Mouse (Mus musculus) midbrain, embryonic 13.5 days (tissue): ENCODE measurements around the gene Zfp219. TPM values are rescaled to one million over a fixed set of nuclear protein-coding genes. Genes with fewer than 3 reads are reported as not detected.

Experiments used
- ATAC-seq: fragments of 200-750 bp; cut with Nextera tagmentation; 2 replicates; pipeline ENCODE4 v1.8.0; 2017; ENCODE audit warnings: mild to moderate bottlenecking, moderate TSS enrichment, moderate library complexity
- H3K27ac ChIP-seq: fragments of 300-500 bp; sonication (generic); 2 replicates; pipeline ENCODE4 v1.5.1; 2015; ENCODE audit warnings: inconsistent platforms, mild to moderate bottlenecking, moderate library complexity
- H3K27me3 ChIP-seq: fragments of 300-500 bp; sonication (generic); 2 replicates; pipeline ENCODE4 v1.6.1; 2015; ENCODE audit warnings: mild to moderate bottlenecking, inconsistent platforms
- H3K36me3 ChIP-seq: fragments of 300-500 bp; sonication (generic); 2 replicates; pipeline ENCODE4 v1.6.1; 2015; ENCODE audit warnings: mild to moderate bottlenecking, inconsistent platforms
- H3K4me1 ChIP-seq: fragments of 300-500 bp; sonication (generic); replicated peaks from 2 replicates; pipeline ENCODE4 v1.6.1; 2015; ENCODE audit warnings: inconsistent platforms
- H3K4me2 ChIP-seq: fragments of 300-500 bp; sonication (generic); replicated peaks from 2 replicates; pipeline ENCODE4 v1.6.1; 2015; ENCODE audit warnings: moderate library complexity, mild to moderate bottlenecking, inconsistent platforms
- H3K4me3 ChIP-seq: fragments of 300-500 bp; sonication (generic); replicated peaks from 2 replicates; pipeline ENCODE4 v1.5.1; 2015; ENCODE audit warnings: mild to moderate bottlenecking, inconsistent platforms
- H3K9ac ChIP-seq: fragments of 300-500 bp; sonication (generic); replicated peaks from 2 replicates; pipeline ENCODE4 v1.6.1; 2015; ENCODE audit warnings: mild to moderate bottlenecking, inconsistent platforms
- H3K9me3 ChIP-seq: fragments of 300-500 bp; sonication (generic); 2 replicates; pipeline ENCODE4 v1.6.1; 2016; ENCODE audit warnings: mild to moderate bottlenecking, inconsistent platforms
- WGBS: fragments of 180-500 bp; shearing (Covaris S2); methylation state at CpG from one replicate; pipeline ENCODE4 v1.1.7; 2015; 5-methylcytosine and 5-hydroxymethylcytosine counted together
- polyA plus RNA-seq: library from polyadenylated mRNA; unstranded; fragments of >200 nt; fragmentation: Nextera tagmentation; extraction: Ambion mirVana; gene quantifications from 2 replicates; pipeline ENCODE4 v1.2.1, GENCODE M21; 2015

The Zfp219 gene
- polyA plus RNA-seq, 1 experiment from 2014 or later, result 63.6 TPM

DNA sequence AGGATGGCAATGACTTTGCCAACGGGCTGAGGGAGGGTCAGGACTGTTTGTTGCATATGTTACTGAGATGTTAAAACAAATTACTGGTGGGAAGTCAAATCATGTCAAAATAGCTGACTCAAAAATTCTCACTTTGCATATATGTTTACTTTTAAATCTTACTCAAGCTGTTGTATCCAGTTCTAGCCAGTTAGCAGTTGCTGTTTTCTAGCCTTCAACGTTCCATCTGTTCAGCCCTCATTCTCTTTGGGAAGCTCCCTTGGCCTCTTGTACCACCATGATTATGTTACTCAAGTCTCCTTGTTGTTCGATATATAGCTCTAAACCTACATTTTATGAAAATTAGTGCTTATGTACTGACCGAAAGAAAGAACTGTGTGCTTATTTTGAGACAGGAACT lies 5.8 kb upstream of the Zfp219 start:
- no peak overlapping the region for H3K4me2 ChIP-seq
- H3K4me1 ChIP-seq, result peaks cover 14% of the 10 kb centered on the region
- H3K27ac ChIP-seq, result no peak overlapping the region
- no peaks in the 10 kb centered on the region for H3K9me3 ChIP-seq
- H3K27me3 ChIP-seq, result no peaks in the 10 kb centered on the region
- no peak for ATAC-seq
- WGBS, result over 99% methylated on average over 4 of the region's 4 CpGs
- H3K36me3 ChIP-seq, result no peaks in the 10 kb centered on the region
- no peak overlapping the region for H3K4me3 ChIP-seq
- H3K9ac ChIP-seq, result no peak overlapping the region

GRCm38 (mm10) chr14:52024133-52024532 lies 3.6 kb upstream of the Zfp219 start:
- Histone ChIP-seq H3K27ac (no peak overlapping the region), H3K4me1 (peaks cover 25% of the 10 kb centered on the region), H3K9me3 (no peaks in the 10 kb centered on the region), H3K4me2 (no peak overlapping the region), H3K36me3 (no peaks in the 10 kb centered on the region), H3K27me3 (no peaks in the 10 kb centered on the region), H3K9ac (no peak overlapping the region), H3K4me3 (no peak overlapping the region)
- ATAC-seq, result no peak
- 94% methylated on average over 2 of the region's 2 CpGs for WGBS

GRCm38 (mm10) chr14:52022709-52023459 lies 2.4 kb upstream of the Zfp219 start:
- Histone ChIP-seq H3K9me3 (no peaks in the 10 kb centered on the region), H3K27ac (peak overlapping the region; percentile 70), H3K9ac (peak overlapping the region; percentile 34), H3K36me3 (no peaks in the 10 kb centered on the region), H3K4me2 (peak overlapping the region; percentile 48), H3K4me3 (peak overlapping the region; percentile 19), H3K4me1 (peaks cover 38% of the 10 kb centered on the region), H3K27me3 (no peaks in the 10 kb centered on the region)
- 0 out of 2 replicates have a peak, but pooled peaks have one; percentile 4 for ATAC-seq
- WGBS, result 4% methylated on average over 23 of the region's 23 CpGs

DNA sequence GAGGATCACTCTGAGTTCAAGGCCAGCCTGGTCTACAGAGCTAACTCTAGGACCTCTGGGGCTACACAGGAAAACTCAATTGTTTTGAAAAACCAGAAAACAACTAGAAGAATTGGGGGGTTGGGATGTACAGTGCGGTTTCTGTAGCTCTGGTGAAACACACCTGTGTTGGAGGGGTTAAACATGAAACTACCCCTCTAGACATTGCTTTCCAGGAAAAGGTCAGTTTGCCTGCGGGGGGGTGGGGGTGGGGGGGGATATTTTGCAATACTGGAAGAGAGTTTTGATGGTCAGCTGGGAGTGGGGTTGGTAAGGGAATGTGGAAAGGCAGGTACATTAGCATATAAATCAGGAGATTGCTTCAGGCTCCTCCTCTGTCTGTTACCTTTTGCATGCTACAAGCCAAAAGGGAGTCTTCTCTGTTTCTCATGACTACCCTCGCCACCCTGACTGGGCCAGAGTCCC lies 1.7 kb upstream of the Zfp219 start:
- no peaks in the 10 kb centered on the region for H3K27me3 ChIP-seq
- ATAC-seq, result no peak
- 41% methylated on average over 3 of the region's 3 CpGs for WGBS
- no peak overlapping the region for H3K9ac ChIP-seq
- peaks cover 39% of the 10 kb centered on the region for H3K4me1 ChIP-seq
- peak overlapping the region; percentile 48; the same call in 1 of the 2 replicates for H3K4me2 ChIP-seq
- no peak overlapping the region for H3K4me3 ChIP-seq
- no peak overlapping the region for H3K27ac ChIP-seq
- H3K36me3 ChIP-seq, result no peaks in the 10 kb centered on the region
- no peaks in the 10 kb centered on the region for H3K9me3 ChIP-seq

DNA sequence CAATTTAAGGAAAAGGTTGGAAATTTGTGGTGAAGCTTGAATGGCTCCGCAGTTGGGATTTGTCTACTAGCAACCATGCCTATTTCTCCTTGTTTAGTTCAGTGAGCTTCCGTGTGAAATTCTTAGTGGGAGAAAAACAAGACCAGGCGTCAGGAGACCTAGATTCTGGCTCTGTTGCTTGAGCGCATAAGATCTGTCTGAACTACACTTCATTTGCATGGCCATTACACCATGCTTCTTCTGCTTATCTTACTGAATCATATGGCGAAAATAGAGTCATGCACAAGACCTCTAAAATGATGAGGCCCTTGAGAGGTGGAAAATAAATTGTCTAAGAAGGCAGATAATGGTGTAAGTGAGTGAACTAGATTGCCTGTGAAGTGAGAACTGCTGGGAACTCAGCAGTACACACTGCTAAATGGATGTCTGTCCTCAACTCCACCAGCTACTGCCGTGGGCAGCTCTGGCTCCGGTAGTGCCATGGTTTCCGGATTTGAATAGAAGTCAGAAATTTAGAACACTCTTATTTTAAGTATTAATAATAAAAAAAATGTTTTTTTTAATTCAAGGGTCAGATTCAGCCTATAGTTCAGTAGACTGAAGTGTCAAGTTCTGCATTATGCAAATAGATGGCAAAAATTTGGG lies 1.2 kb upstream of the Zfp219 start:
- 83% methylated on average over 8 of the region's 8 CpGs for WGBS

DNA sequence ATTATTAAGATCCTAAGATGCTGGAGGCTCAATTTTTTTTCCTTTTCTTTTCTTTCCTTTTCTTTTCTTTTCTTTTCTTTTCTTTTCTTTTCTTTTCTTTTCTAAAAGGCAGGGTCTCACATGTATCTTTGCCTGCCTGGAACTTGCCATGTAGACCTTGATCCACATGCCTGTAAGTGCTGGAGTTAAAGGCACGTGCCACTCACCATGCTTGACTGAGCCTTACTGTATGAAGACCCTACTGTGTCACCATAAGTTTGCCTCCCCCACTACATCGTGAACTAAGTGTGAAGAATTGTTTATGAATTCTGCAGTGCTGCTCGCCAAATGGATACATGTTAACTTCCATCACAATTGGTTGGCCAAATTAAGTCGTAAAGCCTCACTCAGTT lies 601 bp upstream of the Zfp219 start:
- Histone ChIP-seq H3K4me2 (peak overlapping the region; percentile 73), H3K27ac (peak overlapping the region; percentile 99), H3K9me3 (no peaks in the 10 kb centered on the region), H3K4me1 (peaks cover 48% of the 10 kb centered on the region), H3K4me3 (peak overlapping the region; percentile 67; the same call in 1 of the 2 replicates), H3K9ac (peak overlapping the region; percentile 94; the same call in 1 of the 2 replicates), H3K36me3 (no peaks in the 10 kb centered on the region), H3K27me3 (no peaks in the 10 kb centered on the region)
- ATAC-seq, result no peak
- 65% methylated on average over 4 of the region's 4 CpGs for WGBS

More for the DNA sequence above, 1.2 kb upstream of the Zfp219 start:
- no peak overlapping the region for H3K9ac ChIP-seq
- H3K27ac ChIP-seq, result no peak overlapping the region
- H3K27me3 ChIP-seq, result no peaks in the 10 kb centered on the region
- no peak overlapping the region for H3K4me2 ChIP-seq
- H3K9me3 ChIP-seq, result no peaks in the 10 kb centered on the region
- H3K36me3 ChIP-seq, result no peaks in the 10 kb centered on the region
- ATAC-seq, result no peak
- peaks cover 43% of the 10 kb centered on the region for H3K4me1 ChIP-seq
- no peak overlapping the region for H3K4me3 ChIP-seq

- ATAC-seq, result peak; percentile 93
- Histone ChIP-seq H3K27me3 (no peaks in the 10 kb centered on the region), H3K4me2 (peak overlapping the region; percentile 73), H3K27ac (peak overlapping the region; percentile 99), H3K9ac (peak overlapping the region; percentile 94), H3K4me3 (peak overlapping the region; percentile 67), H3K36me3 (no peaks in the 10 kb centered on the region), H3K9me3 (no peaks in the 10 kb centered on the region), H3K4me1 (peaks cover 60% of the 10 kb centered on the region)
- under 1% methylated on average over 70 of the region's 74 CpGs for WGBS
Measured at GRCm38 (mm10) chr14:52019590-52020340, 768 bp downstream of the Zfp219 start.

DNA sequence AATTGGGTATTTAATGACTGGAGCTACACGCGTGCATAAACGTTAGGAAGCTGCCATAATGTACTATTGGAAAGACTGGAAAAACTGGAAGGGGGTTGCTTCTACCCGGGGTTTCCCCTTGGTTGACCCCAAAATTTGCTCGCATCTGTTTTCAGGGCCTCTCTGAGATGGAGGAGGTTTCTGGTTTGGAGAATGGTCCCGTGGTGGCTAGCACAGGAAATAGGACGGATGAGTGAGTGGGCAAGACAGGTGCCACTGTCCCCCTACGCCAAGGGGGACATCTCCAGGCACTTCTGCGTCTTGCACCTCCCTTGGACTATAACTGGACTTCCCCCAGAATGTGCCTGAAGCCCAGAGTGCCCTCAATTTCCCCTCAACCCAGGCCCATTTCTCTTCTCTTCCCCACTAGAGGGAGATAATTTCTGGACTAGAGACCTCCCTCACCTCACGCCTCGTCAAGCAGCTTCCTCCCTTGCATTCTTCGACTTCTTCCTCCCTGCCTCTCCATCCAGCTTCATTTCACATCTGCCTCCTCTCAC lies 1.4 kb downstream of the Zfp219 start:
- H3K4me1 ChIP-seq, result peaks cover 60% of the 10 kb centered on the region

GRCm38 (mm10) chr14:52018248-52019050 lies 2.1 kb downstream of the Zfp219 start:
- Histone ChIP-seq H3K36me3 (no peaks in the 10 kb centered on the region), H3K4me3 (peak overlapping the region; percentile 67), H3K9ac (peak overlapping the region; percentile 94), H3K9me3 (no peaks in the 10 kb centered on the region), H3K27ac (peak overlapping the region; percentile 99), H3K4me1 (peaks cover 60% of the 10 kb centered on the region), H3K4me2 (peak overlapping the region; percentile 73), H3K27me3 (no peaks in the 10 kb centered on the region)
- WGBS, result 89% methylated on average over 15 of the region's 15 CpGs
- no peak for ATAC-seq

More for the DNA sequence above, 1.4 kb downstream of the Zfp219 start:
- Histone ChIP-seq H3K9me3 (no peaks in the 10 kb centered on the region), H3K4me2 (peak overlapping the region; percentile 73), H3K27ac (peak overlapping the region; percentile 99), H3K4me3 (peak overlapping the region; percentile 67), H3K27me3 (no peaks in the 10 kb centered on the region), H3K9ac (peak overlapping the region; percentile 94), H3K36me3 (no peaks in the 10 kb centered on the region)
- ATAC-seq, result no peak
- 33% methylated on average over 12 of the region's 12 CpGs for WGBS

DNA sequence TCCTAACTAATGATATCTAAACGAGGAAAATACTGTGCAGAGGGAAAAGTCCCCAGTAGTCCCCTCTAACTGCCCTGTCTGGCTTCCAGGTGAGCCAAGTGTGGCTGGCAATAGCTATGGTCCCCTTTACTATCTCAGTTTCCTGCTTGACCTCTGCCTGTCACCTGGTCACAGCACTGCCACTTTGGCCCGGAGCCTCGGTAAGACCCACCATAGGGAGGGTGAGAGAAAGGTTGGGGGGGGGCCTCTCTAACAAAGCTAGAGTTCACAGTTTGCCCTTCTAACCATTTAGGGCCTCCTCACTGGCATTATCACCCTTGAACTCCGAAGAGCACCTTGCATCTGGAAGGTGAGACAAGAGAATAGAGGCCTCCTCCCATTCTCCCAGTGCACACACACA lies 2.9 kb downstream of the Zfp219 start:
- H3K36me3 ChIP-seq, result no peaks in the 10 kb centered on the region
- WGBS, result 86% methylated on average over 4 of the region's 4 CpGs
- no peak overlapping the region for H3K4me3 ChIP-seq
- H3K4me1 ChIP-seq, result peaks cover 62% of the 10 kb centered on the region
- H3K4me2 ChIP-seq, result no peak overlapping the region
- H3K9me3 ChIP-seq, result no peaks in the 10 kb centered on the region
- no peak overlapping the region for H3K27ac ChIP-seq
- H3K9ac ChIP-seq, result no peak overlapping the region
- ATAC-seq, result no peak
- H3K27me3 ChIP-seq, result no peaks in the 10 kb centered on the region
